Mouse (Mus musculus) intestine, postnatal 0 days (tissue): ENCODE measurements around the gene St3gal3. TPM values are rescaled to one million over a fixed set of nuclear protein-coding genes. Genes with fewer than 3 reads are reported as not detected.

ENCODE experiments used
- ATAC-seq: fragments of 200-750 bp; cut with Nextera tagmentation; 2 replicates; pipeline ENCODE4 v1.8.0; 2017; ENCODE audit warnings: mild to moderate bottlenecking, moderate TSS enrichment, moderate library complexity
- H3K27ac ChIP-seq: fragments of 300-500 bp; sonication (generic); 2 replicates; pipeline ENCODE4 v1.5.1; 2014; ENCODE audit warnings: mild to moderate bottlenecking, low read depth, low read length, moderate library complexity
- H3K27me3 ChIP-seq: fragments of 300-500 bp; sonication (generic); replicated peaks from 2 replicates; pipeline ENCODE4 v1.6.1; 2014; ENCODE audit warnings: low read length, mixed read lengths; ENCODE audit not compliant: control insufficient read depth, insufficient read depth
- H3K36me3 ChIP-seq: fragments of 300-500 bp; sonication (generic); 2 replicates; pipeline ENCODE4 v1.6.1; 2014; ENCODE audit warnings: mild to moderate bottlenecking, moderate library complexity; ENCODE audit not compliant: control insufficient read depth, insufficient read depth
- H3K4me1 ChIP-seq: fragments of 300-500 bp; sonication (generic); replicated peaks from 2 replicates; pipeline ENCODE4 v1.6.1; 2014; ENCODE audit warnings: antibody characterized with exemption, low read length, mixed read lengths; ENCODE audit not compliant: control insufficient read depth, insufficient read depth
- H3K4me2 ChIP-seq: fragments of 300-500 bp; sonication (generic); replicated peaks from 2 replicates; pipeline ENCODE4 v1.6.1; 2014; ENCODE audit warnings: low read depth, mild to moderate bottlenecking, moderate library complexity
- H3K4me3 ChIP-seq: fragments of 300-500 bp; sonication (generic); 2 replicates; pipeline ENCODE4 v1.5.1; 2014; ENCODE audit warnings: low read depth, low read length
- H3K9ac ChIP-seq: fragments of 300-500 bp; sonication (generic); 2 replicates; pipeline ENCODE4 v1.6.1; 2014; ENCODE audit warnings: mild to moderate bottlenecking, low read depth, low read length
- H3K9me3 ChIP-seq: fragments of 300-500 bp; sonication (generic); 2 replicates; pipeline ENCODE4 v1.6.1; 2016; ENCODE audit warnings: mixed run types; ENCODE audit not compliant: control insufficient read depth
- CTCF ChIP-seq: sonication (generic); IDR thresholded peaks from 2 replicates; pipeline ENCODE4 v1.5.1; 2016; ENCODE audit warnings: low read depth, mild to moderate bottlenecking, control low read depth, antibody characterized with exemption, moderate library complexity
- WGBS: fragments of 180-500 bp; shearing (Covaris S2); extraction: QIAGEN DNeasy Blood & Tissue Kit; methylation state at CpG from one replicate; pipeline ENCODE4 v1.1.7; 2014; 5-methylcytosine and 5-hydroxymethylcytosine counted together
- polyA plus RNA-seq: library from polyadenylated mRNA; unstranded; fragments of >200 nt; fragmentation: Nextera tagmentation; extraction: Ambion mirVana; gene quantifications from 2 replicates; pipeline ENCODE4 v1.2.1, GENCODE M21; 2015

Gene St3gal3
- polyA plus RNA-seq, 1 experiment from 2014 or later = 15.6 TPM

DNA sequence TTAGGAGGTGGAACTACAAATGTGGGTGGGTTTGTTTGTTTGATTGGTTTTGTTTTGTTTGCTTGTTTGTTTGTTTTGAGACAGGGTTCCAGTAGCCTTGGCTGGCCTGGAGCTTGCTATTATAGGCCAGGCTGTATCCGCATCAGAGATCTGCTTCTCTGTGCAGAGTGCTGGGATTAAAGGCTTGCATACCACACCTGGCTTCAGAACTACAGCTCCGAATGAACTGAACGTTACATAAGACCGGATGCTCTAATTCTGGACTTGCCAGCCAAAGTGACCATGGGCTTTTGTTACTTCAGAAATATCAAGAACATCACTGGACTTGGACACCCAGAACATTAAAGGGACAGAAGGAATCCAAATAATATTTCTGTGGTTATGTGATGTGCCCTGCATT is 98.2 kb downstream of the St3gal3 start:
- Histone ChIP-seq H3K4me3 (no peak overlapping the region), H3K36me3 (peaks cover 11% of the 10 kb centered on the region; the same call in 1 of the 2 replicates), H3K27me3 (no peaks in the 10 kb centered on the region), H3K9ac (no peak overlapping the region), H3K4me1 (no peaks in the 10 kb centered on the region), H3K9me3 (no peaks in the 10 kb centered on the region), H3K4me2 (no peak overlapping the region), H3K27ac (no peak overlapping the region)
- no peak for ATAC-seq
- WGBS = 94% methylated on average over 4 of the region's 4 CpGs
- TF ChIP-seq CTCF = no peak

DNA sequence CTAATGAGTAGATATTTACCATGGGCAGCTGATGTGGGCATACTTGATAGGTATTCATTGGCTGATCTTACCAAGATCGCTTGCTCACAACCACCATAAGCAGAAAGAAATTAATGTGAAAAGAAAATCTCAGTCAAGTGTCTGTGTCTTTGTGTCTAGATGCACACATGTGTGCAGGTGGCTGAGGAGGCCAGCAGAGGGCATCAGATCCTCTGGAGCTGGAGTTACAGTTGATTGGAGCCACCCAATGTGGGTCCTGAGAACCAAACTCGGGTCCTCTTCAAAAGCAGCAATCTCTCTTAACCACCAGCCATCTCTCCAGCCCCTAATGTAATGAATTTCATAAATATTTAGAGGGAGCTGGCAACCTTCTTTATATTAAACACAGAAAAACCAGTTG is 99.6 kb downstream of the St3gal3 start:
- no peaks in the 10 kb centered on the region for H3K9me3 ChIP-seq
- 91% methylated on average over 2 of the region's 2 CpGs for WGBS
- ATAC-seq = no peak

DNA sequence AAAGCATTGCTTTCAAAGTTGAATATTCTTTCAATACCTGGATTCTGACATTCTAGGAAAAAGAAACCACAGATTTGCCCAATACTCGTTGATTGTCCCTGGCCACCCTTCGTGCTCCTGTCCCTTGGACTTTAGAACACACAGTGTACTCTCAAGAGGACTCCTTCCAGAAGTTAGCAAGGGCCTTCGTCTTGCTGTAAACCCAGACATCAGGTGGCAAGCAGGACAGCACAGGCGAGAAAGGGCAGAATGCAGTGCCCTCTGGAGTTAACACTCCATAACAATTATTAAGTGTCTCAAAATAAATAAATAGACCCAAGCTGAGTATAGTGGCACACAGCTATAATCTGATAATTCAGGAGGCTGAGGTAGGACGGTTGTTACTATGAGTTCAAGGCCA is 101.7 kb downstream of the St3gal3 start:
- no peaks in the 10 kb centered on the region for H3K27me3 ChIP-seq
- ATAC-seq = no peak

More for the DNA sequence above, 99.6 kb downstream of the St3gal3 start:
- Histone ChIP-seq H3K36me3 (peaks cover 11% of the 10 kb centered on the region; the same call in 1 of the 2 replicates), H3K9ac (no peak overlapping the region), H3K4me1 (no peaks in the 10 kb centered on the region), H3K4me2 (no peak overlapping the region), H3K27ac (no peak overlapping the region), H3K27me3 (no peaks in the 10 kb centered on the region), H3K4me3 (no peak overlapping the region)
- TF ChIP-seq CTCF = peak; percentile 51

DNA sequence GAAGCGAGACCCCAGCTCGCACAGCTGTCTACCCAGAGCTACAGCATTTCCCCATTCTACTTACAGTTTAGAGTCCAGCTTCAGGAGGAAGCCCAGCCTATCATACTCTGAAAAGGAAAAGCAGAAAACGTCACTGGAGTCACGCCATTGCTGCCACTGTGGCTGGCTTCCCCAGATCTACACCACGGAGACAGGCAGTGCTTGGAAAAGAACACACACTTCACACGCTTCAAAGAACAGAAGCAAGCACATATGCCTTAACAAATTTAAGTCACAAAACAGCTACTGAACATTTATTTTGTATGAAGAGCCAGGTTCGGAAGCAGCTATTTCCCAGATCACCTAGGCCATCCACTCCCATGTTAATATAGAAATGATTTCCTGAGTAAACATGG is 102.9 kb downstream of the St3gal3 start:
- ATAC-seq = no peak
- Histone ChIP-seq H3K4me3 (no peak overlapping the region), H3K9ac (no peak overlapping the region), H3K4me1 (peaks cover 3% of the 10 kb centered on the region; the same call in 1 of the 2 replicates), H3K9me3 (no peaks in the 10 kb centered on the region), H3K4me2 (no peak overlapping the region), H3K36me3 (peaks cover 3% of the 10 kb centered on the region; the same call in 1 of the 2 replicates), H3K27ac (no peak overlapping the region), H3K27me3 (no peaks in the 10 kb centered on the region)
- no peak for TF ChIP-seq CTCF
- 89% methylated on average over 7 of the region's 7 CpGs for WGBS

More for the DNA sequence above, 101.7 kb downstream of the St3gal3 start:
- peaks cover 3% of the 10 kb centered on the region; the same call in 1 of the 2 replicates for H3K4me1 ChIP-seq
- no peaks in the 10 kb centered on the region for H3K9me3 ChIP-seq
- H3K9ac ChIP-seq = no peak overlapping the region
- TF ChIP-seq CTCF = peak; percentile 26; the same call in 1 of the 2 replicates
- H3K27ac ChIP-seq = no peak overlapping the region
- H3K4me2 ChIP-seq = no peak overlapping the region
- H3K4me3 ChIP-seq = no peak overlapping the region
- WGBS = 62% methylated on average over 5 of the region's 5 CpGs
- H3K36me3 ChIP-seq = peaks cover 11% of the 10 kb centered on the region; the same call in 1 of the 2 replicates

DNA sequence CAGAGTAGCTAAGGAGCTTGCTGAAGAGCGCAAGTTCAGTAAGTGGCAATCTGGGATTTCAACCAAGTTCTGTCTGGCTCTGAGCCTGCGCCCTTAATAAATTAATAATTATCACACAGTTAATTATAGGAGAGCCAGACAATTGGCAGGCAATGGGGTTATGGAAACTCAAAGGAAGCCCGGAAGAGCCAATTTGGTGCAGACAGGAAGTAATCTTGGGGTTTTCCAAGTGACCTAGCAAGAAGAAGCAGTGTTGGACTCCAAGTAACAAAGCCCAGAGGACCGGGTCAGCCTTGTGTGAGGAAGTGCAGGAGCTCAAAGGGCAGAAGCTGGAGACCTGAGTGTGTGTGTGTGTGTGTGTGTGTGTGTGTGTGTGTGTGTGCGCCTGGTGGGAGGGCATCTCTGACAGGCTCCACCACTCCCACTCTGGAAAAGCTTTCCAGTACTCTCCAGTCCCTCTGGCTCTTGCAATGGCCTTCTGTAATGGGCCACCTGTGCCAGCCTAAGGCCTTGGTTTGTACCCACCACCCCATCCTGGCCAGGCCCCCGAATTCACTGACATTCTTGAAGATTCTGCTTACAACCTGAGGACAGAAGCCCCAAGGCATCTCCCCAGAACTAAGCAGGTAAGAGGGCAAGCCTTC is 103.5 kb downstream of the St3gal3 start:
- Histone ChIP-seq H3K27ac (no peak overlapping the region), H3K4me2 (no peak overlapping the region), H3K9me3 (no peaks in the 10 kb centered on the region), H3K4me3 (no peak overlapping the region), H3K9ac (no peak overlapping the region), H3K4me1 (peaks cover 3% of the 10 kb centered on the region; the same call in 1 of the 2 replicates), H3K36me3 (peaks cover 3% of the 10 kb centered on the region; the same call in 1 of the 2 replicates), H3K27me3 (no peaks in the 10 kb centered on the region)
- 58% methylated on average over 6 of the region's 6 CpGs for WGBS
- no peak for ATAC-seq
- TF ChIP-seq CTCF = no peak

DNA sequence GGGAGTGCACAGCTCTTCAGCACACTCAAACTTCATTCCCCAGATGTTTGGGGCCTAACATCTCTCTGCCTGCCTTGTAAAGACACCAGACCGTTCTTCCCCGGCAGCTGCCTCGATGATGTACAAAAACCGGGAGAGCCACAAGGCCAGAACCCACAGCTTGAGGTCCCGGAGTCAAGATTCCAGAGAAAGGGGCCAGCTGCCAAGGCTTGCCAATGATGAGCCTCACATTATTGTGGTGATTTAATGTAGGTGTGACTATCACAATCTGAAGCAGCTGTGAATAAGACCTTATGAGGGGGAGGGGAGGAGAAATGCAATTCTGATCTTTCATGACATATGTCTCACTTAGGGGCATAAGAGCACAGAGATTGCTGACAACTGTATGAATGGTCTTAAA is 104.4 kb downstream of the St3gal3 start:
- H3K36me3 ChIP-seq = peaks cover 3% of the 10 kb centered on the region; the same call in 1 of the 2 replicates
- H3K4me1 ChIP-seq = peaks cover 3% of the 10 kb centered on the region; the same call in 1 of the 2 replicates
- H3K4me2 ChIP-seq = no peak overlapping the region
- no peak overlapping the region for H3K27ac ChIP-seq
- no peak for ATAC-seq
- H3K9me3 ChIP-seq = no peaks in the 10 kb centered on the region
- WGBS = 66% methylated on average over 5 of the region's 5 CpGs
- no peaks in the 10 kb centered on the region for H3K27me3 ChIP-seq
- H3K4me3 ChIP-seq = no peak overlapping the region
- H3K9ac ChIP-seq = no peak overlapping the region
- TF ChIP-seq CTCF = no peak
